Mouse (Mus musculus): ENCODE results near the gene Gm20388. TPM values are rescaled to one million over a fixed set of nuclear protein-coding genes. Genes with fewer than 3 reads are reported as not detected.

Gene Gm20388
- polyA plus RNA-seq, 2 experiments = 8.5 TPM; not detected in 1

DNA sequence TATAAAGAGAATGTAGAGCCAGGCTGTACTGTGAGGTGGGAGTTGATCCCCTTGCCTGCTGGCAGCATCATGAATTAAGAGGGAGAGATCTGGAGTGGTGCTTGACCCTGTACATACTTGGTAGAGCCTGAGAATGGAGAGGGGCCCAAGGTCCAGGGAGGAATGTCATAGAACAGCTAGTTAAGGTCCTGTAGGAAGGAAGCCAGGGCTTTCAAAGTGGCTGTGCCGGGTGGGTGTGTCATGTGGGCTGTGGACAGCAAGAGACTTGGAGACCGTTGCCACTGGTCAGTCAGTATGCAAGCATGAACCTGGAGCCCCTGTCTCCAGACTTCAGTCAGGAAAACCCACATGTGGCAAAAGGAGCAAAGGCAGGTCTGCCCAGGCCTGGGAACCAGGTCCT, 2414.6 kb downstream of the Gm20388 start:
- TF ChIP-seq CTCF (IDR thresholded peaks at IDR 0.05; ENCODE audit: low read depth) = no peak
- TF ChIP-seq EP300 (IDR thresholded peaks at IDR 0.05; ENCODE audit: low read depth) = no peak
- H3K9ac ChIP-seq (replicated peaks) = peak overlapping the region; percentile 50

DNA sequence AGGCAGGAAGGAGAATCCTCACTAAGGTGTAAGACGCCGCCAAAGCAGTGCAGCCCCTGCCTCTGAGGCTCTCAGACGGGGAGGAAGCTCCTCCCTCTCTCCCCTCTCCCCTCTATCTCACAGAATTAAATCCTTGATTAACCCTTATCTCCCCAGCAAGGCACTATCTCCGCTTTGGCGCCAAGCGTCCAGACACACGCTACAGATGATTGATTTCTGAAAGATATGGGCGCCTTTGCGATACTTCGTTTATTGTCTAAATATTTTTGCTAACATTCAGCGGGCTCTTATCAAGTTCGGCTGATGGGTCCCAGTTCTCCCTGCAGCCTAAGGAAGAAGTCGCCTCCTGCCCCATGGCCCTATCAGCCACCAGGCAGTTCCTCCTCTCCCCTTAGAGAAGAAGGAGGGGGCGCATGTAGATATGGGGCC, 2415.5 kb downstream of the Gm20388 start:
- Histone ChIP-seq H3K9me3 (ENCODE audit: control insufficient read depth, low read length) (no peaks in the 10 kb centered on the region), H3K9ac (replicated peaks) (peak overlapping the region; percentile 50), H3K4me3 (ENCODE audit: insufficient read depth in 1 of 2, low read depth in 2 of 2, low read length in 2 of 2) (0 out of 4 replicates have a peak overlapping the region, but pooled peaks of 1 of the 2 experiments have one; percentile 4), H3K4me1 (replicated peaks; ENCODE audit: control insufficient read depth in 2 of 2, insufficient read depth in 2 of 2, low read length in 1 of 2) (peaks cover 97% of the 10 kb centered on the region in 2 experiments), H3K27ac (peak overlapping the region; percentile 90), H3K4me2 (ENCODE audit: low read depth) (peak overlapping the region; percentile 49), H3K27me3 (ENCODE audit: control insufficient read depth, insufficient read depth, low read length) (no peaks in the 10 kb centered on the region), H3K36me3 (replicated peaks; ENCODE audit: control insufficient read depth, insufficient read depth, low read depth) (peaks cover 79% of the 10 kb centered on the region)
- DNase-seq (ENCODE audit: low read depth in 3 of 3, low spot score in 3 of 3) (no peak), ATAC-seq (ENCODE audit: insufficient read depth) (no peak)
- 11% methylated on average over 14 of the region's 14 CpGs for WGBS (ENCODE audit: insufficient replicate concordance)
- TF ChIP-seq CTCF (IDR thresholded peaks at IDR 0.05; ENCODE audit: low read depth) (no peak), EP300 (IDR thresholded peaks at IDR 0.05; ENCODE audit: low read depth) (peak; percentile 54)

More for the DNA sequence above, 2414.6 kb downstream of the Gm20388 start:
- Histone ChIP-seq H3K4me2 (ENCODE audit: low read depth) (peak overlapping the region; percentile 49), H3K9me3 (ENCODE audit: control insufficient read depth, low read length) (no peaks in the 10 kb centered on the region), H3K27ac (peak overlapping the region; percentile 90), H3K27me3 (ENCODE audit: control insufficient read depth, insufficient read depth, low read length) (no peaks in the 10 kb centered on the region), H3K4me3 (ENCODE audit: insufficient read depth in 1 of 2, low read depth in 2 of 2, low read length in 2 of 2) (no peak overlapping the region), H3K4me1 (replicated peaks; ENCODE audit: control insufficient read depth in 2 of 2, insufficient read depth in 2 of 2, low read length in 1 of 2) (peaks cover 97% of the 10 kb centered on the region in 2 experiments), H3K36me3 (replicated peaks; ENCODE audit: control insufficient read depth, insufficient read depth, low read depth) (peaks cover 83% of the 10 kb centered on the region)
- DNase-seq (ENCODE audit: low read depth in 3 of 3, low spot score in 3 of 3) (no peak), ATAC-seq (ENCODE audit: insufficient read depth) (no peak)
- WGBS (ENCODE audit: insufficient replicate concordance) = 62% methylated on average over 2 of the region's 2 CpGs

DNA sequence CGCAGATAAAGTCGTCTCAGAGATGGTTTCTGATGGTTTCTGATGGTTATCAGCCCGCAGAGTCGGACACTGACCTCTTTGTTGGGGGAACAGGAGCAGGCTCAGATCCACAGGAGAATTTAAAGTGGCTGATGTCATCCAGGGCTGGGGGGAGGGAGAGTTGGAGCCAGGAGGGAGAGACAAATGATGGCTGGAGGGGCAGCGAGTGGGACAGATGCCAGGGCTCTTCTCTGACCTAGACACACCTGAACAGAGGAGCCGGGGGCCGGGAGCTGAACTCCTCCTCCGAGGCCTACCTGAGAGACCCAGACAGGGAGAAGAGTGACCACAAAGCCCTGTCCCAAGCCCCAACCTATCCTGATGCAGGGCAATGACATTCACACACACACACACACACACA, 2418.4 kb downstream of the Gm20388 start:
- TF ChIP-seq CTCF (IDR thresholded peaks at IDR 0.05; ENCODE audit: low read depth) = no peak
- H3K36me3 ChIP-seq (replicated peaks; ENCODE audit: control insufficient read depth, insufficient read depth, low read depth) = peaks cover 92% of the 10 kb centered on the region

DNA sequence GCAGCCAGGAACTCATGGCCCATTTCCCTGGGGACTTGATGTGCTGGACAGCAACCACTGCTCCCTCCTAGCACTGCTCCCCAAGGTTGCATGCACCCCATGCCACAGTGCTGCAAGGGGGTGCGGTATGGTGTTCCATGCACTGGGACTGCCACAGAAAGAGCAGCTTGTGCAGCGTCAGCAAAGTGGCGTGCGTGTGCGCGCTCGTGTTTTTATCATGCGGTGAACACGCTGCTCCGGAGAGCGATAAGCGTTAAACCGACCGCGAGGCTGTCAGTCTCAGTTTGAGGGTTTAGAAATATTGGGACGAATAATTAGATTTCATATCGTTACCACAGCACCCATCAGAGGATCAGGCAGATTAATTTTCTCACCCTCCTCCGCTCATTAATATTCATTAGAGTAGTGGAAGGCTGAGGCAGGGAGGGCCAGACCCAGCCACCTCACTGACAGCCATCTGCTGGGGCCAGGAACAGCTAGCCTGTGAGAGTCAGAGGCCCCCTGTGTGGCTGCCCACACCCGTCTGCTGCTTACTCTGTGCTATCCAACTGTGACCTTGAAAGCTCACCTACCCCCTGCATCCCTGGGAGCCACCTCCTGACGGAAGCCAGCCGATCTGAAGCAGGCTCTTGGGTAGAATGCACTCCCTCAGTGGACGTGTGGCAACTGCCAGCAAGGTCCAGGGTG, 2419.1 kb downstream of the Gm20388 start:
- Histone ChIP-seq H3K27ac (peak overlapping the region; percentile 93), H3K4me2 (ENCODE audit: low read depth) (peak overlapping the region; percentile 50), H3K4me1 (replicated peaks; ENCODE audit: control insufficient read depth in 2 of 2, insufficient read depth in 2 of 2, low read length in 1 of 2) (peaks cover 66 to 73% of the 10 kb centered on the region in 2 experiments), H3K27me3 (ENCODE audit: control insufficient read depth, insufficient read depth, low read length) (no peaks in the 10 kb centered on the region), H3K4me3 (ENCODE audit: insufficient read depth in 1 of 2, low read depth in 2 of 2, low read length in 2 of 2) (peak overlapping the region in 1 of 2 experiments; percentile 19; a peak in 1 of 4 replicates), H3K36me3 (replicated peaks; ENCODE audit: control insufficient read depth, insufficient read depth, low read depth) (peaks cover 92% of the 10 kb centered on the region), H3K9ac (replicated peaks) (peak overlapping the region; percentile 60), H3K9me3 (ENCODE audit: control insufficient read depth, low read length) (no peaks in the 10 kb centered on the region; the same call in 1 of the 2 replicates)
- ATAC-seq (ENCODE audit: insufficient read depth) (peak; percentile 52), DNase-seq (ENCODE audit: low read depth in 3 of 3, low spot score in 3 of 3) (peak in 1 of 3 experiments; percentile 59)
- no peak for TF ChIP-seq CTCF (IDR thresholded peaks at IDR 0.05; ENCODE audit: low read depth)
- peak; percentile 83 for TF ChIP-seq EP300 (IDR thresholded peaks at IDR 0.05; ENCODE audit: low read depth)
- 32% methylated on average over 22 of the region's 22 CpGs for WGBS (ENCODE audit: insufficient replicate concordance)

More for the DNA sequence above, 2418.4 kb downstream of the Gm20388 start:
- H3K9me3 ChIP-seq (ENCODE audit: control insufficient read depth, low read length) = no peaks in the 10 kb centered on the region
- H3K4me3 ChIP-seq (ENCODE audit: insufficient read depth in 1 of 2, low read depth in 2 of 2, low read length in 2 of 2) = no peak overlapping the region
- ATAC-seq (ENCODE audit: insufficient read depth) = no peak
- WGBS (ENCODE audit: insufficient replicate concordance) = 69% methylated on average over 8 of the region's 8 CpGs
- peak overlapping the region; percentile 60 for H3K9ac ChIP-seq (replicated peaks)
- H3K4me1 ChIP-seq (replicated peaks; ENCODE audit: control insufficient read depth in 2 of 2, insufficient read depth in 2 of 2, low read length in 1 of 2) = peaks cover 72 to 79% of the 10 kb centered on the region in 2 experiments
- H3K4me2 ChIP-seq (ENCODE audit: low read depth) = peak overlapping the region; percentile 50
- no peaks in the 10 kb centered on the region for H3K27me3 ChIP-seq (ENCODE audit: control insufficient read depth, insufficient read depth, low read length)
- peak overlapping the region; percentile 93 for H3K27ac ChIP-seq
- no peak for DNase-seq (ENCODE audit: low read depth in 3 of 3, low spot score in 3 of 3)

DNA sequence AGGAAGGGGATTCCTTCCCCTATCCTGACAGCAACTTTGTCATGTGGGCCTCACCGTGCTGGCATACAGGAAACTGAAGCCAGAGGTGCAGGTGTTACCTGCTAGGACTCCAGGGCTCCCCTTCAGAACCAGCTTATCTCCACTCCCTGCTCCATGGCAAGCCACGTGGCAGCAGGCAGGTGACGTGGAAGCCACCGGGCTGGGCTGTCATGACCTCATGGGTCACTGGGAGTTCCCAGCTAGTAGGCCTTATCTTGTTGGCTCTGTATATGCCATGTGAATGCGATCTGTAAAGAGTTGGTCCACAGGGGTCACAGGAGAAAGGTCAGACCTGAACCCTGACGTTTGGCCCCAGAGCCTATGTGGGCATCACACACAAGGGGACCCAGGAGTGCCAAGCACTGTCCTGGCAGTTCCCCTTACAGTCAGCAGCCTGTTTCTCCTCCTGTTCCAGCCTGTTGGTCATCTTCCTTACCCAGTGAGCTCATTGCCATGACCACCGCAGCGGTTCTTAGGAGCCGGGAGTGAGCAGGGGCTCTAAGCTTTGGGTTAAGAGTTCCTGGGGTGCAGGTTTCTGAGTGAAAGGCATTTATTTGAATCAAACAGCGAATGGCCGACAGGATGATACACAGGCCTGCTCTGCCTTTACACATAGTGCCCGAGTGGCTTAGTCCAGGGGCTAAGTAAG, 2419.9 kb downstream of the Gm20388 start:
- DNase-seq (ENCODE audit: low read depth in 3 of 3, low spot score in 3 of 3) (peak in 2 of 3 experiments; percentile 65 to 81), ATAC-seq (ENCODE audit: insufficient read depth) (peak; percentile 65)
- Histone ChIP-seq H3K36me3 (replicated peaks; ENCODE audit: control insufficient read depth, insufficient read depth, low read depth) (peaks cover 92% of the 10 kb centered on the region), H3K4me2 (ENCODE audit: low read depth) (peak overlapping the region; percentile 50), H3K27ac (peak overlapping the region; percentile 93), H3K27me3 (ENCODE audit: control insufficient read depth, insufficient read depth, low read length) (no peaks in the 10 kb centered on the region), H3K9me3 (ENCODE audit: control insufficient read depth, low read length) (no peaks in the 10 kb centered on the region; the same call in 1 of the 2 replicates), H3K9ac (replicated peaks) (peak overlapping the region; percentile 60), H3K4me1 (replicated peaks; ENCODE audit: control insufficient read depth in 2 of 2, insufficient read depth in 2 of 2, low read length in 1 of 2) (peaks cover 57 to 64% of the 10 kb centered on the region in 2 experiments), H3K4me3 (ENCODE audit: insufficient read depth in 1 of 2, low read depth in 2 of 2, low read length in 2 of 2) (no peak overlapping the region)
- no peak for TF ChIP-seq CTCF (IDR thresholded peaks at IDR 0.05; ENCODE audit: low read depth)
- peak; percentile 47 for TF ChIP-seq EP300 (IDR thresholded peaks at IDR 0.05; ENCODE audit: low read depth)
- 54% methylated on average over 12 of the region's 12 CpGs for WGBS (ENCODE audit: insufficient replicate concordance)

All from liver, embryonic 14.5 days (tissue).